Mouse (Mus musculus): ENCODE data around the gene Bst2.

GRCm38 (mm10) chr8:71560765-71561164 lies 23.5 kb upstream of the Bst2 start:
- TF ChIP-seq GATA1 (IDR thresholded peaks at IDR 0.05; ENCODE audit: borderline replicate concordance, low read length), result no peak
- no peak for TF ChIP-seq FLI1 (IDR thresholded peaks at IDR 0.05; ENCODE audit: low read length)

Data from megakaryocyte, embryonic 14.5 days (primary cell).